Mouse (Mus musculus): Measurements from ENCODE around the gene Gm44511.
A peak's percentile ranks its signal among the peaks of the same experiment; 100 is the strongest.
"Not testable (repeated sequence)": the region's sequence is repeated elsewhere in the genome, so short reads cannot be mapped to it uniquely, and the experiment has no call there.

The Gm44511 gene

GRCm38 (mm10) chr6:128841327-128842089 is 15.4 kb upstream of the Gm44511 start:
- DNase-seq (ENCODE audit: low read depth, low spot score), result no peak

GRCm38 (mm10) chr6:128840669-128841068 is 14.6 kb upstream of the Gm44511 start:
- DNase-seq (ENCODE audit: low read depth, low spot score), result not testable (repeated sequence)

- no peak for DNase-seq (ENCODE audit: low read depth, low spot score)
Measured at GRCm38 (mm10) chr6:128839921-128840320, 13.8 kb upstream of the Gm44511 start.

GRCm38 (mm10) chr6:128839266-128839771 is 13.2 kb upstream of the Gm44511 start:
- DNase-seq (ENCODE audit: low read depth, low spot score), result peak; percentile 91

DNA sequence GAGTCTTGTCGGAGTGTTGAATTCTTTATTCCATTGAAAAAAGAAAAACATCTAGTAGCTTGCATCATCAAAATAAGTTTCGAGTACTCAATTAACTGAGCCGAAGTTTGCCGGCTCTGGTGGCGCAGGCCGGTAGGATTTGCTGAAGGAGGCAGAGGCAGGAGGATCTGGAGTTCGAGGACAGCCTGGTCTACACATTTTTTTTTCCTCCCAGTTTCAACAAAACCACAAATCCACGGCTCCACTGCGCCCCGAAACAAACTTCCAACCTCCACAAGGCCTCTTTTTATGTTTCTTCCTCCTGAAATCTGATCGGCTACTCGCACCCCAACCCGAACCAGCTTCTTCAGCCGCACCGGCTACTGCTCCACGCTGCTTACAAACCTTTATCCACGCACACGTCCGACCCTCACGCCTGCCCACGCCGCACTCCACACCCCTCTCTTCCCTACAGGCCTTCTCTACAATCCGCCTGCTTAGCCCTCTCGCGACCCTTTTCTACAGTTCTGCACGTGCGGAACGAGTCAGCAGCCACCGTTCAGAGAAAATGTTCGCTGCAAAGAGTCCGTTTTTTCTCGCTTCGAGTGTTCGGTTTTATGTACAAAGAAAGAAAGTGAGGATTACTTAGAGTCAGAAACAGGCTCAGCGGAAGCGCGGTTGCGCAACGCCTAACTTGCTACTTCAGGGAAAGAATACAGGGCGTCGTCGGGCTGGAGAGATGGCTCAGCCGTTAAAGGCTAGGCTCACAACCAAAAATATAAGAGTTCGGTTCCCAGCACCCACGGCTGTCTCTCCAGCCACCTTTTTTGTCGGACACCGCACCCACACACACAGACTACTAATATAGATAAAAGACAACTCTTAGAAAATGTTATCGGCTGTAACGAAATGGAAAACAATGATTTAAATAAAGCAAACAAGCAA is 12.5 kb upstream of the Gm44511 start:
- DNase-seq (ENCODE audit: low read depth, low spot score), result peak; percentile 93

GRCm38 (mm10) chr6:128837454-128838341 is 11.6 kb upstream of the Gm44511 start:
- DNase-seq (ENCODE audit: low read depth, low spot score), result peak; percentile 57

DNA sequence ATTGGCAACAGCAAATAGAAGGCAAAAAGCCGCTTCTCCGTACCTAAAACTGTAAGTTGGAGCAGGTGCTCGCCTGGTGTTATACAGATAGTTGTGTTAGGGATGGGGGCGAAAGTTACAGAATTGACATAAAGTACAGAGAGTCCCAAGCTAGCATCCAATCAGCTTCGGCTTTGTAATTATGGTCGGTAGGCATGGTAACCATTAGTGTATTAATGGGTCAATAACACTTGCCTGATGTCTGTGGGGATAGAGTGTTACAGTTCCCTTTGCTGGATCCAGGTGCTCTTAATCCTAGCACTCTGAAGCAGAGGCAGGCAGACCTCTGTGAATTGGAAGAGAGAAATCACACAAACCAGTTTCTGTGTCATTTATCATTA is 10.8 kb upstream of the Gm44511 start:
- no peak for DNase-seq (ENCODE audit: low read depth, low spot score)

- no peak for DNase-seq (ENCODE audit: low read depth, low spot score)
Measured at GRCm38 (mm10) chr6:128836191-128836954, 10.3 kb upstream of the Gm44511 start.

- DNase-seq (ENCODE audit: low read depth, low spot score), result no peak
Measured at GRCm38 (mm10) chr6:128835571-128835970, 9.5 kb upstream of the Gm44511 start.

GRCm38 (mm10) chr6:128833046-128833445 is 6.9 kb upstream of the Gm44511 start:
- DNase-seq (ENCODE audit: low read depth, low spot score), result no peak

DNA sequence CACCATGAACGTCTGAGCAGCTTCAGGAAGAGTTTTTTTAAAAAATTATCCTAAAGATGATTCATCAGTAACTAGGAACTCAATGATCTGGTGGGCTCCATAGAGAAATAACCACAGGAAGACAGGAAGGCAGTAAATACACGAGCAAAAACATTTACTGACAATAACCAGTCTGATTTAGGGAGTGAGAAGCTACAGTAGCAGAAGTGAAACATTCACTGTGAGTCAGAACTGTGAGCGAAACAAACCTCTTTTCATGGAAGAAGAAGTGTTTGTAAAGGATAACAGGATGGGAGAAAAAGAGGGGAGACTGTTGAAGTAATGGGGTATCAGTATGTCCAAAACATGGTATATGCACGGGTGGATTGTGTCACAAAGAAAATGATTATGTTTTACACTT is 3.7 kb upstream of the Gm44511 start:
- no peak for DNase-seq (ENCODE audit: low read depth, low spot score)

DNA sequence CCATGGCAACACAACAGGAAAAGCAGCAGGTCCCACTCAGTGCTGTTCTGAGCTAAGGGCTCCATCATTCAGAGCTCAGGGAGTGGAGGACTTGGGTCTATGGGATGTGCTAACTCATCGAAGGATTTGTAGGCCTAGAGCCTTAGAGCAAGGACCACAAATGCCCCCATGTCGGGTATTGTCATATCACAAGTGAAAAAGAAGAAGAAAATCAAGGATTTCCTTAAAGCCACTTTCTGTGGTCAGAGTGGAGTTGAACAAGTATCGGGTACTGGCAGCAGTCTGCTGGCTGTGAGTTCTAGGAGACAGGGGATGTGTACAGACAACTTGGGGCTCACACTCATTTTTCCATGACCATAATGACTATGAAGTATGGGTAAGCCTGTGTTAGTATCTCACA is 666 bp upstream of the Gm44511 start:
- DNase-seq (ENCODE audit: low read depth, low spot score), result no peak

- DNase-seq (ENCODE audit: low read depth, low spot score), result no peak
Measured at GRCm38 (mm10) chr6:128818083-128818802, 7.9 kb downstream of the Gm44511 start.

GRCm38 (mm10) chr6:128808532-128808931 is 17.6 kb downstream of the Gm44511 start:
- peak; percentile 24 for DNase-seq (ENCODE audit: low read depth, low spot score)

DNA sequence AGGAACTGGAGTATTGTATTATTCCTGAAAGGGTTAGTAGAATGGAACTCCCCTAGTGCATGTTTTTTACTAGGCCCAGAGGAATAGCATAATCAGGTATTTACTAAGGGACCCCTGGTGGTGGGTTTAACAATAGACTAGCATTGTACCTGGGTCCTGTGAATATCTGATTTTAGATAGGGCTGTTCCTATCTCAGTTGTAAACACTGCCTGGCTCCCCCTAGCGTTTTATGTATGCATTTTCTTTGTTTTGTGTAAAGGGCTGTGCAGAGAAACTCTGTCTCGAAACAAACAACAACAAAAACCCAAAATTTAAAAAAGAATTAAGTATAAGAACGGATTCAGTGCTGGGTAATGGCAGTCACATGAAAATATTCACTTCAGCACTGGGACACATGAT is 19.1 kb downstream of the Gm44511 start:
- DNase-seq (ENCODE audit: low read depth, low spot score), result no peak

GRCm38 (mm10) chr6:128804823-128805640 is 21.1 kb downstream of the Gm44511 start:
- peak; percentile 55 for DNase-seq (ENCODE audit: low read depth, low spot score)

- DNase-seq (ENCODE audit: low read depth, low spot score), result peak; percentile 99
Measured at GRCm38 (mm10) chr6:128802999-128803857, 22.9 kb downstream of the Gm44511 start.

- DNase-seq (ENCODE audit: low read depth, low spot score), result no peak
Measured at GRCm38 (mm10) chr6:128802557-128802956, 23.6 kb downstream of the Gm44511 start.

Data from forelimb bud, embryonic 11.5 days (tissue).